Mouse (Mus musculus) heart, postnatal 14 days (tissue): ENCODE data around the gene Tcta. TPM values are rescaled to one million over a fixed set of nuclear protein-coding genes. Genes with fewer than 3 reads are reported as not detected.
A peak's percentile ranks its signal among the peaks of the same experiment; 100 is the strongest.

Experiments used
- DNase-seq, 2 experiments: peaks; one replicate each; pipeline ENCODE4 v3.0.0; 2021 to 2022
- intact Hi-C: fragments of 180-260 bp; cut with DNase I; formaldehyde crosslinking; loops from one replicate; pipeline ENCODE4 v1.15.1; 2025
- long read RNA-seq, 2 experiments: library from polyadenylated mRNA; stranded (forward); transcript quantifications; one replicate each; pipeline ENCODE4 v2.0.0; 2021
- total RNA-seq, 2 experiments: library from RNA; stranded (reverse); gene quantifications; 2 replicates each; pipeline ENCODE4 v1.2.3; 2021

The Tcta gene
- 10 to 100 TPM; 25.4 to 25.5 TPM for total RNA-seq
- long read RNA-seq, experiment 1, transcript Tcta-202 (3 exons, 1,094 nt), result major isoform, 44 of 56 reads
- long read RNA-seq, experiment 1, partial matches to known transcripts, result 2 of 56 reads
- long read RNA-seq, experiment 1, other reads (novel, unspliced or antisense), result 8 of 56 reads
- long read RNA-seq, experiment 2, transcript Tcta-202 (3 exons, 1,094 nt), result major isoform, 39 of 54 reads
- long read RNA-seq, experiment 2, transcript Tcta-201 (3 exons, 1,668 nt), result minor isoform, 7 of 54 reads
- long read RNA-seq, experiment 2, partial matches to known transcripts, result 4 of 54 reads
- long read RNA-seq, experiment 2, other reads (novel, unspliced or antisense), result 4 of 54 reads

- peak; percentile 96 to 97 for DNase-seq
- intact Hi-C loops, result loop anchor here (2.0 kb wide), 1 partner anchor 33 kb away; the partner anchor contains the start of gene Gpx1
Measured at GRCm38 (mm10) chr9:108305629-108306520, at the start of gene Tcta, which contains the start of gene Rhoa. TSS of gene Tcta (minus strand) at chr9:108306160. TSS of gene Rhoa (plus strand) at chr9:108306129.

- intact Hi-C loops, result no loop called here
Measured at GRCm38 (mm10) chr9:108349727-108350126, 43.8 kb upstream of the Tcta start.

GRCm38 (mm10) chr9:108348290-108348680 lies 42.3 kb upstream of the Tcta start:
- intact Hi-C loops, result no loop called here
- DNase-seq, result no peak

More at GRCm38 (mm10) chr9:108349727-108350126, 43.8 kb upstream of the Tcta start:
- no peak for DNase-seq

GRCm38 (mm10) chr9:108347540-108348289 lies 41.8 kb upstream of the Tcta start, which contains the start of gene Usp4:
TSS of gene Usp4 (plus strand) at chr9:108347853.
- intact Hi-C loops, result loop anchor here (2.0 kb wide), 1 partner anchor 39 kb away; no protein-coding TSS in a partner anchor

GRCm38 (mm10) chr9:108347024-108347423 lies 41.1 kb upstream of the Tcta start:
- no peak for DNase-seq
- intact Hi-C loops, result loop anchor here (2.0 kb wide), 1 partner anchor 38 kb away; no protein-coding TSS in a partner anchor

More at GRCm38 (mm10) chr9:108347540-108348289, 41.8 kb upstream of the Tcta start, which contains the start of gene Usp4:
- peak; percentile 93 for DNase-seq

- intact Hi-C loops, result no loop called here
- DNase-seq, result no peak
Measured at GRCm38 (mm10) chr9:108344471-108344870, 38.5 kb upstream of the Tcta start.

- no peak for DNase-seq
- intact Hi-C loops, result no loop called here
Measured at GRCm38 (mm10) chr9:108343835-108344234, 37.9 kb upstream of the Tcta start.

- intact Hi-C loops, result no loop called here
- DNase-seq, result no peak
Measured at GRCm38 (mm10) chr9:108343331-108343730, 37.4 kb upstream of the Tcta start.

GRCm38 (mm10) chr9:108342301-108342831 lies 36.4 kb upstream of the Tcta start:
- no peak for DNase-seq
- intact Hi-C loops, result no loop called here

GRCm38 (mm10) chr9:108341801-108342200 lies 35.8 kb upstream of the Tcta start:
- intact Hi-C loops, result no loop called here

GRCm38 (mm10) chr9:108341139-108341475 lies 35.1 kb upstream of the Tcta start:
- intact Hi-C loops, result no loop called here
- DNase-seq, result no peak

More at GRCm38 (mm10) chr9:108341801-108342200, 35.8 kb upstream of the Tcta start:
- DNase-seq, result no peak

- intact Hi-C loops, result no loop called here
- DNase-seq, result peak in 1 of 2 experiments; percentile 8
Measured at GRCm38 (mm10) chr9:108340258-108341138, 34.5 kb upstream of the Tcta start.

- intact Hi-C loops, result loop anchor here (2.0 kb wide), 2 partner anchors 15 to 33 kb away; partner anchors contain the start of genes Rhoa and Tcta
Measured at GRCm38 (mm10) chr9:108339886-108340257, 33.9 kb upstream of the Tcta start.

GRCm38 (mm10) chr9:108338886-108339781 lies 33.2 kb upstream of the Tcta start, which contains the start of gene Gpx1:
TSS of gene Gpx1 (plus strand) at chr9:108338903.
- intact Hi-C loops, result loop anchor here (2.0 kb wide), 2 partner anchors 14 to 32 kb away; partner anchors contain the start of genes Rhoa and Tcta
- DNase-seq, result peak; percentile 90 to 92

More at GRCm38 (mm10) chr9:108339886-108340257, 33.9 kb upstream of the Tcta start:
- peak in 1 of 2 experiments; percentile 31 for DNase-seq

GRCm38 (mm10) chr9:108338551-108338885 lies 32.6 kb upstream of the Tcta start:
- no peak for DNase-seq
- intact Hi-C loops, result loop anchor here (2.0 kb wide), 2 partner anchors 14 to 32 kb away; partner anchors contain the start of genes Rhoa and Tcta

- intact Hi-C loops, result loop anchor here (2.0 kb wide), 2 partner anchors 13 to 31 kb away; partner anchors contain the start of genes Rhoa and Tcta
- no peak for DNase-seq
Measured at GRCm38 (mm10) chr9:108337848-108338550, 32.0 kb upstream of the Tcta start.

- DNase-seq, result no peak
- intact Hi-C loops, result loop anchor here (2.0 kb wide), 1 partner anchor 13 kb away; the partner anchor contains the start of gene Gpx1
Measured at GRCm38 (mm10) chr9:108325811-108326210, 19.9 kb upstream of the Tcta start.
